Mouse (Mus musculus): ENCODE data around the gene Eif4g3. TPM values are rescaled to one million over a fixed set of nuclear protein-coding genes. Genes with fewer than 3 reads are reported as not detected.
"Not testable (repeated sequence)": the region's sequence is repeated elsewhere in the genome, so short reads cannot be mapped to it uniquely, and the experiment has no call there.

The Eif4g3 gene
- polyA plus RNA-seq, 2 experiments = 5.6 to 15.6 TPM

DNA sequence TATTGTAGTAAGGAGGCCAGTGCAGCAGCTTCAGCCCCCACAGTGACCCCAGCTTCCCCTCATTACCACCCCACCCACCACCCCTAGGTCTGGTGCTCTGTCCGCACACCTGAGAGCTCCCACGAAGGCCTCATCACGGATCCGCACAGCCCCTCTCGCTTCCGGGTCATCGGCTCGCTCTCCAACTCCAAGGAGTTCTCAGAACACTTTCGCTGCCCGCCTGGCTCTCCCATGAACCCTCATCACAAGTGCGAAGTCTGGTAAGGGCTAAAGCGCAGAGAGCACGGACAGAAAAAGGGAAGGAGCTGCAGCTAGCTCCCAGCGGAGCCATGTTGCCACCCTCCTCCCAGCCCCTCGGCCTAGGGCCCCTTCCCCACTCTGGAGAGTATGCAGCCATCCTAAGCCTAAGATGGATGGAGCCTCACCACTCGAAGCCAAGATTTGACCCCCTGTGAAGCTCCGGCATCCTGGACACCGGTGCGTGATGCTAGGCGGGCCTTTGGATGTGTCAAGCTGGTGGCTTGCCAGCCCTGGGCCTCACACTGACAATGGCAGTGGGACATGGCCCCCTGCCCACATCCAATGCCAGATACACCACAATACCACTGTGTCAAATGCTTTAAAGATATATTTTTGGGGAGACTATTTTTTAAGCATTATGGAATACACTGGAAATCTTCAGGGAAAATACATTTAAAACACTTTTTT lies 30.0 kb upstream of the Eif4g3 start:
- no peak for TF ChIP-seq CTCF (IDR thresholded peaks at IDR 0.05; ENCODE audit: low read depth)
- no peak for TF ChIP-seq EP300 (IDR thresholded peaks at IDR 0.05; ENCODE audit: low read depth)
- DNase-seq (ENCODE audit: low read depth in 3 of 3, low spot score in 3 of 3) = no peak
- H3K4me1 ChIP-seq (replicated peaks; ENCODE audit: control insufficient read depth in 2 of 2, insufficient read depth in 2 of 2, low read length in 1 of 2) = no peaks in the 10 kb centered on the region
- no peaks in the 10 kb centered on the region for H3K9me3 ChIP-seq (ENCODE audit: control insufficient read depth, low read length)
- H3K36me3 ChIP-seq (replicated peaks; ENCODE audit: control insufficient read depth, insufficient read depth, low read depth) = peaks cover 3% of the 10 kb centered on the region; the same call in 1 of the 2 replicates
- H3K4me2 ChIP-seq (ENCODE audit: low read depth) = no peak overlapping the region
- H3K27me3 ChIP-seq (ENCODE audit: control insufficient read depth, insufficient read depth, low read length) = no peaks in the 10 kb centered on the region
- no peak for ATAC-seq (ENCODE audit: insufficient read depth)
- no peak overlapping the region for H3K9ac ChIP-seq (replicated peaks)
- H3K4me3 ChIP-seq (ENCODE audit: insufficient read depth in 1 of 2, low read depth in 2 of 2, low read length in 2 of 2) = no peak overlapping the region
- H3K27ac ChIP-seq = no peak overlapping the region
- 82% methylated on average over 20 of the region's 20 CpGs for WGBS (ENCODE audit: insufficient replicate concordance)

DNA sequence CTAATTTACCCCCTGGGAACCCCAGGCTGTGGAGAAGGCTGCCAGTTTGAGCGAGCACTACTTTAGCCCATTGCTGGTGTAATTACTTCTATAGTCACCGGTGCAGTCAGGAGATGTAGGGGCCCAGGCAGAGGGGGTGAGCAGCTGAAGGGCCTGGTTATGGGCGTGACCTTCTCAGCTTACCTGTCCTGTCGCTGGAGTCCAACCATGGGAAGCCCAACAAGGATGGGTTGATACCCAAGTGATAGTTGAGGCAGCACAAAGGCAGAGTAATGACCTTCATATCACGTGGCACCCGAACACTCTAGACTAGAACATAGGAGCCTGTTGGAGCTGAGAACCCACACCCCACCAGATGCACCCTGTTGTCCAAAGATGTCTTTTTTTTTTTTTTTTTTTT lies 29.4 kb upstream of the Eif4g3 start:
- H3K36me3 ChIP-seq (replicated peaks; ENCODE audit: control insufficient read depth, insufficient read depth, low read depth) = peaks cover 3% of the 10 kb centered on the region; the same call in 1 of the 2 replicates
- DNase-seq (ENCODE audit: low read depth in 3 of 3, low spot score in 3 of 3) = no peak
- no peak for TF ChIP-seq CTCF (IDR thresholded peaks at IDR 0.05; ENCODE audit: low read depth)
- no peak for TF ChIP-seq EP300 (IDR thresholded peaks at IDR 0.05; ENCODE audit: low read depth)
- no peaks in the 10 kb centered on the region for H3K27me3 ChIP-seq (ENCODE audit: control insufficient read depth, insufficient read depth, low read length)
- no peaks in the 10 kb centered on the region for H3K4me1 ChIP-seq (replicated peaks; ENCODE audit: control insufficient read depth in 2 of 2, insufficient read depth in 2 of 2, low read length in 1 of 2)
- H3K27ac ChIP-seq = no peak overlapping the region
- ATAC-seq (ENCODE audit: insufficient read depth) = no peak
- no peak overlapping the region for H3K4me2 ChIP-seq (ENCODE audit: low read depth)
- no peak overlapping the region for H3K9ac ChIP-seq (replicated peaks)
- 70% methylated on average over 6 of the region's 6 CpGs for WGBS (ENCODE audit: insufficient replicate concordance)
- H3K9me3 ChIP-seq (ENCODE audit: control insufficient read depth, low read length) = no peaks in the 10 kb centered on the region
- no peak overlapping the region for H3K4me3 ChIP-seq (ENCODE audit: insufficient read depth in 1 of 2, low read depth in 2 of 2, low read length in 2 of 2)

DNA sequence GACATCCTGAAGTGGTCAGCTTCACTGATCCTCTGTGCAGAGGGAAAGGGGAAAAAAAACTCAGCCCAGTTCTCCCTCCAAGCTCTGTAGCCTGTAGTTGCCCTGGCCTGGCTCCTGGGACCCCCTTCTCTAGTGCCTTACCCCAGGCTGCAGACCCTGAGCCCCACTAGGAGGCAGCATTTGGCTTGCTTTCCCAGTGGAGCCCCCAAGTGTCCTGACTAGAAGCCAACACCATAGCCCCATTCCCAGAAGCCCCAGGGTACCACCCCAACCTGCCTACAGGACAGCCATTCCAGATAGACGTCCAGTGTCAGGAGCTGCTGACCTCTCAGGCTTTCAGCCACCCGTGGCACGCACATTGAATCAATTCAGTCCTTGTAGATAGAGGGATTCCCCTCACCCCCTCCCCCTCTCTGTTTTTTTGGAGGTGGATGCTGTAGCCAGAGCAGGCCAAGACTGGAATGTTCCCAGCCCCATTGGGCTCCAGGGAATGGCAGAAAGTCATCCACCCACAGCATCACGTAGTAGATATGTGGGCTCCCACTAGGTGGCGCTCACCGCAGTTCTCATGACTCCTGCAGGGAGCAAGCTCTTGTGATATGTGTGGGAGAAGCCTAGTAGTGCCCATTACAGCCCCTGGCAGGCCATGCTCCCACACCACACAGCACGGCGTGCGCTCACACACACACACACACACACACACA lies 28.8 kb upstream of the Eif4g3 start:
- Histone ChIP-seq H3K27ac (no peak overlapping the region), H3K4me1 (replicated peaks; ENCODE audit: control insufficient read depth in 2 of 2, insufficient read depth in 2 of 2, low read length in 1 of 2) (no peaks in the 10 kb centered on the region), H3K36me3 (replicated peaks; ENCODE audit: control insufficient read depth, insufficient read depth, low read depth) (peaks cover 3% of the 10 kb centered on the region; the same call in 1 of the 2 replicates), H3K9me3 (ENCODE audit: control insufficient read depth, low read length) (no peaks in the 10 kb centered on the region), H3K4me2 (ENCODE audit: low read depth) (no peak overlapping the region), H3K4me3 (ENCODE audit: insufficient read depth in 1 of 2, low read depth in 2 of 2, low read length in 2 of 2) (no peak overlapping the region), H3K27me3 (ENCODE audit: control insufficient read depth, insufficient read depth, low read length) (no peaks in the 10 kb centered on the region), H3K9ac (replicated peaks) (no peak overlapping the region)
- DNase-seq (ENCODE audit: low read depth in 3 of 3, low spot score in 3 of 3) = peak; percentile 39 to 46 (median 41)
- WGBS (ENCODE audit: insufficient replicate concordance) = 51% methylated on average over 9 of the region's 9 CpGs
- no peak for ATAC-seq (ENCODE audit: insufficient read depth)
- TF ChIP-seq EP300 (IDR thresholded peaks at IDR 0.05; ENCODE audit: low read depth) (no peak), CTCF (IDR thresholded peaks at IDR 0.05; ENCODE audit: low read depth) (peak; percentile 88)

DNA sequence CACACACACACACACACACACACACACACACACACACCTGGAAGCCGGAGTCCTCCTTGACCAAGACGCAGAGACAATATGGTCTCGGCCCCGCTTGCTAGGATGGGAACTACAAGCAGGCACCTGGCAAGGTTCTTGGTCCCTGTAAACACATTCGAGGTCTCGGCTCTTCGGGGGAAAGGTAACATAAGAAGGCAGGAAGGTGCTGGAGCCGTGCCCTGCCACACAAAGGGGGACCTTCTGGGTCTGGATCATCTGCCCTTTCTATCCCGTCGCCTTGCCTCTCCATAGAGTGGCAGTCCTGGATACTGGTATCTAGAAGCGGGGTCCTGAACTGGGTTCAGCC lies 28.3 kb upstream of the Eif4g3 start:
- 83% methylated on average over 11 of the region's 11 CpGs for WGBS (ENCODE audit: insufficient replicate concordance)

DNA sequence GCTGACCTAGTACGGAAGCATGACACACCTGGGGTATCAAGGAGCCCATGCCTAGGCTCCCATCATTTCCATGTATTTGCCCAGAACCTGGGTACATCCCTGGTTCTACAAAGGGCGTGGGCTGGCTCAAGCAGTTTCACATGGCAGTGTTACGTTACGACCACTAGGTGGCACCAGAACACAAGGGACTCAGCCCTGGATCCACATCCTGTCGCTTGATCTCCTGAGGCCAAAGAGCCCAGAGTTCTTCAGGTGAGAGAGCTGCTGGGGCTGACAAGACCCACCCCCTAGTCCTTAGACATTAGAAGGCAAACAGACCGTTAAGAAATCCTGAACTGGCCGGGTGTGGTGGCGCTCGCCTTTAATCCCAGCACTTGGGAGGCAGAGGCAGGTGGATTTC lies 24.6 kb upstream of the Eif4g3 start:
- Histone ChIP-seq H3K9me3 (ENCODE audit: control insufficient read depth, low read length) (no peaks in the 10 kb centered on the region), H3K4me2 (ENCODE audit: low read depth) (no peak overlapping the region), H3K4me1 (replicated peaks; ENCODE audit: control insufficient read depth in 2 of 2, insufficient read depth in 2 of 2, low read length in 1 of 2) (no peaks in the 10 kb centered on the region), H3K4me3 (ENCODE audit: insufficient read depth in 1 of 2, low read depth in 2 of 2, low read length in 2 of 2) (no peak overlapping the region), H3K27me3 (ENCODE audit: control insufficient read depth, insufficient read depth, low read length) (no peaks in the 10 kb centered on the region), H3K27ac (no peak overlapping the region), H3K9ac (replicated peaks) (no peak overlapping the region), H3K36me3 (replicated peaks; ENCODE audit: control insufficient read depth, insufficient read depth, low read depth) (no peaks in the 10 kb centered on the region)
- ATAC-seq (ENCODE audit: insufficient read depth) (peak; percentile 41; the same call in 1 of the 2 replicates), DNase-seq (ENCODE audit: low read depth in 3 of 3, low spot score in 3 of 3) (peak; percentile 58 to 65 (median 61))
- TF ChIP-seq EP300 (IDR thresholded peaks at IDR 0.05; ENCODE audit: low read depth) (no peak), CTCF (IDR thresholded peaks at IDR 0.05; ENCODE audit: low read depth) (peak; percentile 99)
- WGBS (ENCODE audit: insufficient replicate concordance) = 8% methylated on average over 9 of the region's 9 CpGs

More for the DNA sequence above, 28.3 kb upstream of the Eif4g3 start:
- Histone ChIP-seq H3K27ac (no peak overlapping the region), H3K4me1 (replicated peaks; ENCODE audit: control insufficient read depth in 2 of 2, insufficient read depth in 2 of 2, low read length in 1 of 2) (no peaks in the 10 kb centered on the region), H3K36me3 (replicated peaks; ENCODE audit: control insufficient read depth, insufficient read depth, low read depth) (peaks cover 2% of the 10 kb centered on the region; the same call in 1 of the 2 replicates), H3K27me3 (ENCODE audit: control insufficient read depth, insufficient read depth, low read length) (no peaks in the 10 kb centered on the region), H3K4me3 (ENCODE audit: insufficient read depth in 1 of 2, low read depth in 2 of 2, low read length in 2 of 2) (no peak overlapping the region), H3K4me2 (ENCODE audit: low read depth) (no peak overlapping the region), H3K9me3 (ENCODE audit: control insufficient read depth, low read length) (no peaks in the 10 kb centered on the region), H3K9ac (replicated peaks) (no peak overlapping the region)
- DNase-seq (ENCODE audit: low read depth in 3 of 3, low spot score in 3 of 3) = no peak
- TF ChIP-seq EP300 (IDR thresholded peaks at IDR 0.05; ENCODE audit: low read depth) (no peak), CTCF (IDR thresholded peaks at IDR 0.05; ENCODE audit: low read depth) (no peak)
- ATAC-seq (ENCODE audit: insufficient read depth) = no peak

DNA sequence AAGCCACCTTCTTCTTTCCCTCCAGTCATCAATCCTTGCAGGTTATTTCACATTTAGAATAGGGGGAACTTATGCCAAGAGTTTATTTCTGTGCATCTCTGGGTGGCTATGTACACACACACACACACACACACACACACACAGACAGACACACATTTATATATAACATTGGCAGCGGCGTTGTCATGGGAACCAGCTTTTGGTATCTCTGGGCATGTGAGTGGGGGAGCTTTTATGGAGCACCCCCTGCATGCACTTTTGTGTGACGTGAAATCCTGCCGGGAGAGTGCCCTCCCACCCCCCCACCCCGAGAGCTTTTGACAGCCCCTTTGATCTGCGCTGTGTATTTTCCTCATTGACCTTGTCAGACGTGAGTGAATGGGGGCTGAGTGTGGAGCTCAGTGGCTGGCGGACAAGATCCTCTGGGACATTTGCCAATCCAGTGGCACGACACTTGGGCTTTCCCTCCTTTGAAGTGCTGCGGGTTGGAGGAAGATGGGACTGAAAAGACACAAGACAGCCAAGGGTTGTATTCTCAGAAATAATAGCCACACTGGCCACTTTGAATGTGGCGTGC lies 22.1 kb upstream of the Eif4g3 start:
- WGBS (ENCODE audit: insufficient replicate concordance) = no CpG with 5 or more reads among the region's 11 CpGs

DNA sequence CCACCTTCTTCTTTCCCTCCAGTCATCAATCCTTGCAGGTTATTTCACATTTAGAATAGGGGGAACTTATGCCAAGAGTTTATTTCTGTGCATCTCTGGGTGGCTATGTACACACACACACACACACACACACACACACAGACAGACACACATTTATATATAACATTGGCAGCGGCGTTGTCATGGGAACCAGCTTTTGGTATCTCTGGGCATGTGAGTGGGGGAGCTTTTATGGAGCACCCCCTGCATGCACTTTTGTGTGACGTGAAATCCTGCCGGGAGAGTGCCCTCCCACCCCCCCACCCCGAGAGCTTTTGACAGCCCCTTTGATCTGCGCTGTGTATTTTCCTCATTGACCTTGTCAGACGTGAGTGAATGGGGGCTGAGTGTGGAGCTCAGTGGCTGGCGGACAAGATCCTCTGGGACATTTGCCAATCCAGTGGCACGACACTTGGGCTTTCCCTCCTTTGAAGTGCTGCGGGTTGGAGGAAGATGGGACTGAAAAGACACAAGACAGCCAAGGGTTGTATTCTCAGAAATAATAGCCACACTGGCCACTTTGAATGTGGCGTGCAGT lies 17.9 kb upstream of the Eif4g3 start:
- not testable (repeated sequence) for H3K4me3 ChIP-seq (ENCODE audit: insufficient read depth in 1 of 2, low read depth in 2 of 2, low read length in 2 of 2); H3K4me2 ChIP-seq (ENCODE audit: low read depth); H3K9ac ChIP-seq (replicated peaks); DNase-seq (ENCODE audit: low read depth in 3 of 3, low spot score in 3 of 3); H3K4me1 ChIP-seq (replicated peaks; ENCODE audit: control insufficient read depth in 2 of 2, insufficient read depth in 2 of 2, low read length in 1 of 2); H3K27me3 ChIP-seq (ENCODE audit: control insufficient read depth, insufficient read depth, low read length); ATAC-seq (ENCODE audit: insufficient read depth); H3K36me3 ChIP-seq (replicated peaks; ENCODE audit: control insufficient read depth, insufficient read depth, low read depth); H3K27ac ChIP-seq; H3K9me3 ChIP-seq (ENCODE audit: control insufficient read depth, low read length)
- no CpG with 5 or more reads among the region's 11 CpGs for WGBS (ENCODE audit: insufficient replicate concordance)

More for the DNA sequence above, 22.1 kb upstream of the Eif4g3 start:
- H3K4me1 ChIP-seq (replicated peaks; ENCODE audit: control insufficient read depth in 2 of 2, insufficient read depth in 2 of 2, low read length in 1 of 2); H3K9me3 ChIP-seq (ENCODE audit: control insufficient read depth, low read length); H3K27ac ChIP-seq; H3K4me3 ChIP-seq (ENCODE audit: insufficient read depth in 1 of 2, low read depth in 2 of 2, low read length in 2 of 2); H3K9ac ChIP-seq (replicated peaks); H3K27me3 ChIP-seq (ENCODE audit: control insufficient read depth, insufficient read depth, low read length); H3K4me2 ChIP-seq (ENCODE audit: low read depth); DNase-seq (ENCODE audit: low read depth in 3 of 3, low spot score in 3 of 3); ATAC-seq (ENCODE audit: insufficient read depth); H3K36me3 ChIP-seq (replicated peaks; ENCODE audit: control insufficient read depth, insufficient read depth, low read depth): not testable (repeated sequence)
